Mouse (Mus musculus): Measurements from ENCODE around the gene Elmo1. TPM values are rescaled to one million over a fixed set of nuclear protein-coding genes. Genes with fewer than 3 reads are reported as not detected.

Elmo1 gene
- polyA plus RNA-seq, 1 experiment = 56.1 TPM

GRCm38 (mm10) chr13:20292348-20292747 is 202.0 kb downstream of the Elmo1 start:
- H3K4me3 ChIP-seq (ENCODE audit: insufficient read depth, low read length) = no peak overlapping the region
- no peak overlapping the region for H3K27ac ChIP-seq (ENCODE audit: insufficient read depth, low read length)
- no peaks in the 10 kb centered on the region for H3K4me1 ChIP-seq (ENCODE audit: control insufficient read depth, insufficient read depth, low read length)
- TF ChIP-seq POLR2A (IDR thresholded peaks at IDR 0.05; ENCODE audit: extremely low read depth, insufficient read depth, low read length) (no peak), CTCF (IDR thresholded peaks at IDR 0.05; ENCODE audit: extremely low read depth, insufficient read depth, low read length) (peak; percentile 87)

- H3K4me1 ChIP-seq (ENCODE audit: control insufficient read depth, insufficient read depth, low read length) = no peaks in the 10 kb centered on the region
- H3K4me3 ChIP-seq (ENCODE audit: insufficient read depth, low read length) = no peak overlapping the region
- H3K27ac ChIP-seq (ENCODE audit: insufficient read depth, low read length) = no peak overlapping the region
- TF ChIP-seq CTCF (IDR thresholded peaks at IDR 0.05; ENCODE audit: extremely low read depth, insufficient read depth, low read length) (no peak), POLR2A (IDR thresholded peaks at IDR 0.05; ENCODE audit: extremely low read depth, insufficient read depth, low read length) (no peak)
These were observed 205.0 kb downstream of the Elmo1 start for GRCm38 (mm10) chr13:20295278-20295970.

DNA sequence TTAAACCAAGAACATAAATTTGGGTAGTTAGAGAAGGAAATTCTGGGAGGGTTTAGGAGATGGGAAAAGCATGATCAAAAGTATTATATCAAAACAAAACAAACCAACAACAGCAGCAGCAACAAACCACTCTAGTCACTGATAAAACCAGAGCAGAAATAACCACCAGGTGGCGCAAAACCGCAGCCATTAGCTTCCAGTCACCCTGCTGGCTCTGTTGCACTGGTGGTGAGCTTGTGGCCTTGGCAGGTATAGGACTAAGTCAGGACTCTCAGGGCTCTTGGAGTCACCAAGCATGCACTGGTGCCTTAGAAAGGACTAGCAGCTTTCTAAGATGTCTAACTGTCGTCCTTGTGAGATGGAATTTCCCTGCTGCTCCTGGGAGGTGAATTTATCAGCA is 207.4 kb downstream of the Elmo1 start:
- Histone ChIP-seq H3K27ac (ENCODE audit: insufficient read depth, low read length) (no peak overlapping the region), H3K4me1 (ENCODE audit: control insufficient read depth, insufficient read depth, low read length) (no peaks in the 10 kb centered on the region), H3K4me3 (ENCODE audit: insufficient read depth, low read length) (no peak overlapping the region)
- no peak for TF ChIP-seq POLR2A (IDR thresholded peaks at IDR 0.05; ENCODE audit: extremely low read depth, insufficient read depth, low read length)
- TF ChIP-seq CTCF (IDR thresholded peaks at IDR 0.05; ENCODE audit: extremely low read depth, insufficient read depth, low read length) = peak; percentile 82

DNA sequence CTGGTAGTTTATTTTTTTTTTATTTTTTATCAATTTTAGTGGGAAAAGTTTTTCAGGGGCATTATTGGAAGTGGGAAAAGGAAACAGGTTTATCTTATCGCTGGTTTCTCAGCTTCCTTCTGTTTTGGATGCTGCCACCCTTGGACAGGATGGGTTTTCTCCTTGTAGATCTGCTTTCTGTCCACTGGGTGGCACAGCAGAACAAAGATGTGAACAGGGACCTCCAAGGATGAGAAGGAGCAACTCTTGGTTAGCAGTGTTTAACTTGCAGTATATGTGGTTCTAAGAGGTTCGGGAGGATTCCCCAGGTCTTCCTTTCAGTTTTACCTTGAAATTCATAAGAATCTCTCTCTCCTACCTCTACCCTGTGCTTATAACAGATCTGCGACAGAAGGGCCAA is 209.0 kb downstream of the Elmo1 start:
- no peak for TF ChIP-seq POLR2A (IDR thresholded peaks at IDR 0.05; ENCODE audit: extremely low read depth, insufficient read depth, low read length)
- TF ChIP-seq CTCF (IDR thresholded peaks at IDR 0.05; ENCODE audit: extremely low read depth, insufficient read depth, low read length) = peak; percentile 86
- H3K4me3 ChIP-seq (ENCODE audit: insufficient read depth, low read length) = no peak overlapping the region
- no peaks in the 10 kb centered on the region for H3K4me1 ChIP-seq (ENCODE audit: control insufficient read depth, insufficient read depth, low read length)
- H3K27ac ChIP-seq (ENCODE audit: insufficient read depth, low read length) = no peak overlapping the region

GRCm38 (mm10) chr13:20300052-20300564 is 209.7 kb downstream of the Elmo1 start:
- no peak overlapping the region for H3K27ac ChIP-seq (ENCODE audit: insufficient read depth, low read length)
- TF ChIP-seq CTCF (IDR thresholded peaks at IDR 0.05; ENCODE audit: extremely low read depth, insufficient read depth, low read length) (no peak), POLR2A (IDR thresholded peaks at IDR 0.05; ENCODE audit: extremely low read depth, insufficient read depth, low read length) (no peak)
- no peak overlapping the region for H3K4me3 ChIP-seq (ENCODE audit: insufficient read depth, low read length)
- no peaks in the 10 kb centered on the region for H3K4me1 ChIP-seq (ENCODE audit: control insufficient read depth, insufficient read depth, low read length)

DNA sequence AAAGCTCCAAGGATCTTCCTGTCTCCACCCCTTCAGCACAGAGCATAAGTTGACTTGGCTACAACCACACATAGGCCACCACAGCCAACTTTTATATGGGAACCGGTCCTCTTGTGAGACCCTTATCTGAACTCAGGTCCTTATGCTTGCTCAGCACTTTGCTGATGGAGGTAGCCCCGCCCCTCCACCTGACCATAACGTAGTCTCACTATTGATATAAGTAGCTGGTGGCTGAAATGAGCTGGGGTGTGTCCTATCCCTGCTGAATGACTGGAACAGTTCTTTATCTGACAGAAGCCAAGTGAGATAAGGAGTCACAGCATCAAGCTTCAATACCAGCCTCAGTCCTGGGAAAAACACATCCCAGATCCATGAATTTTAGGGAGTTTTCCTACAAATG is 210.2 kb downstream of the Elmo1 start:
- H3K4me3 ChIP-seq (ENCODE audit: insufficient read depth, low read length) = no peak overlapping the region
- TF ChIP-seq CTCF (IDR thresholded peaks at IDR 0.05; ENCODE audit: extremely low read depth, insufficient read depth, low read length) = no peak
- H3K27ac ChIP-seq (ENCODE audit: insufficient read depth, low read length) = no peak overlapping the region
- no peaks in the 10 kb centered on the region for H3K4me1 ChIP-seq (ENCODE audit: control insufficient read depth, insufficient read depth, low read length)

- no peak for TF ChIP-seq CTCF (IDR thresholded peaks at IDR 0.05; ENCODE audit: extremely low read depth, insufficient read depth, low read length)
- TF ChIP-seq POLR2A (IDR thresholded peaks at IDR 0.05; ENCODE audit: extremely low read depth, insufficient read depth, low read length) = no peak
These were observed 211.4 kb downstream of the Elmo1 start for GRCm38 (mm10) chr13:20301760-20302159.

DNA sequence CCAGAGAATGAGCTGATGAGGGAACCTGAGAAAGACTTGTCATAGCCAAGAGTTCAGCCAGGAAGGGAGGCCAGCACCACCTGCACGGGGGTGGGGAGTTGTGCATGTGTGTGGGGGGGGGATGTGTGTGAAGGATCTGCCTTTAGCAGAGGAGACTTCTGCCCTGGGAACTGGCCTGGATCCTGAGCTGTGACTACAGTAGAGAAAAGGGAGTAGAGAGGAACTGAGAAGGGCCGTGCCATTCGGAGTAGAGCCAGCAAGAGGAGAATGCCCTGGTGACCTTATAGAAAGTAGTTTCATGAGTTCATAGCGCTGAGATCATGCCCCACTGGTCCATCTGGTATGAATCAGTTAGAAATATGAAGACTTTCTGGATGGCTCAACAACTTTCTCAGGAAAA is 215.2 kb downstream of the Elmo1 start:
- peaks cover 2% of the 10 kb centered on the region for H3K4me1 ChIP-seq (ENCODE audit: control insufficient read depth, insufficient read depth, low read length)
- H3K4me3 ChIP-seq (ENCODE audit: insufficient read depth, low read length) = no peak overlapping the region
- H3K27ac ChIP-seq (ENCODE audit: insufficient read depth, low read length) = no peak overlapping the region
- TF ChIP-seq POLR2A (IDR thresholded peaks at IDR 0.05; ENCODE audit: extremely low read depth, insufficient read depth, low read length) (no peak), CTCF (IDR thresholded peaks at IDR 0.05; ENCODE audit: extremely low read depth, insufficient read depth, low read length) (no peak)

More at GRCm38 (mm10) chr13:20301760-20302159, 211.4 kb downstream of the Elmo1 start:
- Histone ChIP-seq H3K27ac (ENCODE audit: insufficient read depth, low read length) (no peak overlapping the region), H3K4me1 (ENCODE audit: control insufficient read depth, insufficient read depth, low read length) (peaks cover 2% of the 10 kb centered on the region), H3K4me3 (ENCODE audit: insufficient read depth, low read length) (no peak overlapping the region)

DNA sequence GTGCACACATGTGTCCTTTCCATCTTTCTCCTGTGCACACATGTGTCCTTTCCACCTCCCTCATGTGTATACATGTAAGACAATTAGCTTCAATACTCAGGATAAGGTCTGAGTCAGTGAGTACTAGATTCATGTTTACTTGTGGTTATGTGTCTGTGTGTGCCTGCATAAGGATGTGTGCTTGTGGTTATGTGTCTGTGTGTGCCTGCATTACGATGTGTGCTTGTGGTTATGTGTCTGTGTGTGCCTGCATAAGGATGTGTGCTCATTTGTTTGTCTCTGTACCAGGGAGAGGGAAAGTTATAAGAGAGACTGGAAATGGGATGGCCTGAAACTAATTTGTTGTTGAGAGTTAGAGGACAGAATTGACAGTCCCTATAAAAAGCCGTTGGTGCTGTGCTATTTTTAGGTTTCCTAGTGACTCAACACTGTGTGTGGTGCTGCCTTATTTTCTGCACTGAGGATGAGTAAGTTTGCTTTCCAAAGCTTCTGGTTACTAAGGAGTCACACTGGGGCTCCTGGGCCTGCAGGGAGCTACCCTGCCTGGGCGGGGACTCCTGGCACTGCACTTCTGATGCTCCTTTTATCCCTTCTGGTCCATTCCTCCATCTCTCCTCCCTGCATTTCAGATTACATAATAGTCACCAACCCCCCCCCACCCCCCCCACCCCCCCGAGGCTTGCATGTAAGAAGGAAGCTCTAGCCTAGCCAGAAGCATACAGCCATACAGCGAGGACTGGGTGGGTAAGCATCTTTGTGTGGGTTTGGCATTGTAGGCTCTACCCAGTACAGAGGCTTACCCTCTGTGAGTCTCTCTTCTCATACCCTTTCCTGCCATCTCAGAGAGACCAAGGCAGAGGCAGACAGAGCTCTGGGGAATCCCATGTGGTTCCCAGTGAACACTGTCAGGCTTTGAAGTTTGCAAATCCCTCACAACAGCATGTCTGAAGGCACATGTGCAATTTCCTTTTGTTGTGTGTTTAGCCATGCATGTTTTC is 216.1 kb downstream of the Elmo1 start:
- Histone ChIP-seq H3K4me1 (ENCODE audit: control insufficient read depth, insufficient read depth, low read length) (peaks cover 2% of the 10 kb centered on the region), H3K4me3 (ENCODE audit: insufficient read depth, low read length) (no peak overlapping the region), H3K27ac (ENCODE audit: insufficient read depth, low read length) (0 out of 2 replicates have a peak overlapping the region, but pooled peaks have one; percentile 6)
- TF ChIP-seq CTCF (IDR thresholded peaks at IDR 0.05; ENCODE audit: extremely low read depth, insufficient read depth, low read length) (no peak), POLR2A (IDR thresholded peaks at IDR 0.05; ENCODE audit: extremely low read depth, insufficient read depth, low read length) (no peak)

Data from cortical plate, adult 2 months (tissue).